Mouse (Mus musculus): ENCODE measurements around the gene Eef1akmt4. TPM values are rescaled to one million over a fixed set of nuclear protein-coding genes. Genes with fewer than 3 reads are reported as not detected.

Eef1akmt4 gene
- polyA plus RNA-seq, 1 experiment, result 18.1 TPM

GRCm38 (mm10) chr16:20595060-20595673, 16.2 kb upstream of the Eef1akmt4 start:
- Histone ChIP-seq H3K4me3 (ENCODE audit: insufficient read depth, low read depth, low read length) (no peak overlapping the region), H3K27ac (ENCODE audit: insufficient read depth, low read depth, low read length) (no peak overlapping the region), H3K27me3 (replicated peaks; ENCODE audit: control insufficient read depth, insufficient read depth, low read length) (no peaks in the 10 kb centered on the region; the same call in 1 of the 2 replicates), H3K4me1 (ENCODE audit: control insufficient read depth, insufficient read depth, low read length) (no peaks in the 10 kb centered on the region), H3K36me3 (ENCODE audit: control insufficient read depth, insufficient read depth, low read length) (no peaks in the 10 kb centered on the region)
- no peak for DNase-seq
- TF ChIP-seq CTCF (conservative IDR thresholded peaks at IDR 0.05; ENCODE audit: insufficient read depth, insufficient read length, low read depth, low read length) (no peak), POLR2A (IDR thresholded peaks at IDR 0.05; ENCODE audit: low read depth, low read length) (no peak)
- 84% methylated on average over 7 of the region's 7 CpGs for WGBS

GRCm38 (mm10) chr16:20595737-20596136, 15.7 kb upstream of the Eef1akmt4 start:
- Histone ChIP-seq H3K27ac (ENCODE audit: insufficient read depth, low read depth, low read length) (no peak overlapping the region), H3K36me3 (ENCODE audit: control insufficient read depth, insufficient read depth, low read length) (no peaks in the 10 kb centered on the region), H3K27me3 (replicated peaks; ENCODE audit: control insufficient read depth, insufficient read depth, low read length) (no peaks in the 10 kb centered on the region; the same call in 1 of the 2 replicates), H3K4me3 (ENCODE audit: insufficient read depth, low read depth, low read length) (no peak overlapping the region), H3K4me1 (ENCODE audit: control insufficient read depth, insufficient read depth, low read length) (no peaks in the 10 kb centered on the region)
- TF ChIP-seq POLR2A (IDR thresholded peaks at IDR 0.05; ENCODE audit: low read depth, low read length) (no peak), CTCF (conservative IDR thresholded peaks at IDR 0.05; ENCODE audit: insufficient read depth, insufficient read length, low read depth, low read length) (no peak)
- 87% methylated on average over 4 of the region's 4 CpGs for WGBS
- DNase-seq, result no peak

GRCm38 (mm10) chr16:20596687-20597441, 14.5 kb upstream of the Eef1akmt4 start:
- WGBS, result 38% methylated on average over 7 of the region's 7 CpGs

GRCm38 (mm10) chr16:20600511-20600910, 10.9 kb upstream of the Eef1akmt4 start:
- DNase-seq, result no peak
- Histone ChIP-seq H3K27ac (ENCODE audit: insufficient read depth, low read depth, low read length) (no peak overlapping the region), H3K27me3 (replicated peaks; ENCODE audit: control insufficient read depth, insufficient read depth, low read length) (no peaks in the 10 kb centered on the region), H3K4me1 (ENCODE audit: control insufficient read depth, insufficient read depth, low read length) (no peaks in the 10 kb centered on the region), H3K36me3 (ENCODE audit: control insufficient read depth, insufficient read depth, low read length) (no peaks in the 10 kb centered on the region), H3K4me3 (ENCODE audit: insufficient read depth, low read depth, low read length) (no peak overlapping the region)
- 63% methylated on average over 5 of the region's 5 CpGs for WGBS
- no peak for TF ChIP-seq CTCF (conservative IDR thresholded peaks at IDR 0.05; ENCODE audit: insufficient read depth, insufficient read length, low read depth, low read length)

More at GRCm38 (mm10) chr16:20596687-20597441, 14.5 kb upstream of the Eef1akmt4 start:
- no peaks in the 10 kb centered on the region for H3K4me1 ChIP-seq (ENCODE audit: control insufficient read depth, insufficient read depth, low read length)
- H3K27me3 ChIP-seq (replicated peaks; ENCODE audit: control insufficient read depth, insufficient read depth, low read length), result no peaks in the 10 kb centered on the region
- no peak for TF ChIP-seq POLR2A (IDR thresholded peaks at IDR 0.05; ENCODE audit: low read depth, low read length)
- TF ChIP-seq CTCF (conservative IDR thresholded peaks at IDR 0.05; ENCODE audit: insufficient read depth, insufficient read length, low read depth, low read length), result no peak
- no peak for DNase-seq
- H3K36me3 ChIP-seq (ENCODE audit: control insufficient read depth, insufficient read depth, low read length), result no peaks in the 10 kb centered on the region
- H3K4me3 ChIP-seq (ENCODE audit: insufficient read depth, low read depth, low read length), result no peak overlapping the region
- H3K27ac ChIP-seq (ENCODE audit: insufficient read depth, low read depth, low read length), result no peak overlapping the region

GRCm38 (mm10) chr16:20604705-20605104, 6.7 kb upstream of the Eef1akmt4 start:
- 70% methylated on average over 9 of the region's 9 CpGs for WGBS
- H3K27me3 ChIP-seq (replicated peaks; ENCODE audit: control insufficient read depth, insufficient read depth, low read length), result no peaks in the 10 kb centered on the region
- no peaks in the 10 kb centered on the region for H3K4me1 ChIP-seq (ENCODE audit: control insufficient read depth, insufficient read depth, low read length)
- no peak for TF ChIP-seq POLR2A (IDR thresholded peaks at IDR 0.05; ENCODE audit: low read depth, low read length)
- no peak for TF ChIP-seq CTCF (conservative IDR thresholded peaks at IDR 0.05; ENCODE audit: insufficient read depth, insufficient read length, low read depth, low read length)
- H3K36me3 ChIP-seq (ENCODE audit: control insufficient read depth, insufficient read depth, low read length), result no peaks in the 10 kb centered on the region
- H3K27ac ChIP-seq (ENCODE audit: insufficient read depth, low read depth, low read length), result no peak overlapping the region
- DNase-seq, result no peak
- no peak overlapping the region for H3K4me3 ChIP-seq (ENCODE audit: insufficient read depth, low read depth, low read length)

- no peaks in the 10 kb centered on the region for H3K27me3 ChIP-seq (replicated peaks; ENCODE audit: control insufficient read depth, insufficient read depth, low read length)
- TF ChIP-seq CTCF (conservative IDR thresholded peaks at IDR 0.05; ENCODE audit: insufficient read depth, insufficient read length, low read depth, low read length) (no peak), POLR2A (IDR thresholded peaks at IDR 0.05; ENCODE audit: low read depth, low read length) (peak; percentile 72)
- WGBS, result under 1% methylated on average over 28 of the region's 28 CpGs
- H3K4me3 ChIP-seq (ENCODE audit: insufficient read depth, low read depth, low read length), result peak overlapping the region; percentile 96
- DNase-seq, result peak; percentile 85
- H3K36me3 ChIP-seq (ENCODE audit: control insufficient read depth, insufficient read depth, low read length), result no peaks in the 10 kb centered on the region
- no peak overlapping the region for H3K27ac ChIP-seq (ENCODE audit: insufficient read depth, low read depth, low read length)
- H3K4me1 ChIP-seq (ENCODE audit: control insufficient read depth, insufficient read depth, low read length), result peaks cover 7% of the 10 kb centered on the region; the same call in 1 of the 2 replicates
Measured at GRCm38 (mm10) chr16:20610501-20611356, 664 bp upstream of the Eef1akmt4 start.

All from kidney, adult 2 months (tissue).